Mouse (Mus musculus) heart, adult 2 months (tissue): ENCODE measurements around the gene Ift27.

Experiments used
- CTCF ChIP-seq: fragments of 200-600 bp; IDR thresholded peaks from 2 replicates; pipeline ENCODE4 v1.8.1; 2022; ENCODE audit warnings: antibody characterized with exemption, mild to moderate bottlenecking, moderate library complexity
- POLR2A ChIP-seq: fragments of 200-500 bp; IDR thresholded peaks from 2 replicates; pipeline ENCODE4 v1.6.1; 2011; ENCODE audit warnings: mild to moderate bottlenecking, low read depth, low read length, control low read depth; ENCODE audit not compliant: insufficient read depth

- TF ChIP-seq CTCF (no peak), POLR2A (no peak)
These were observed 18.5 kb downstream of the Ift27 start for GRCm38 (mm10) chr15:78155421-78155820.
